Mouse (Mus musculus) intestine, embryonic 16.5 days (tissue): ENCODE measurements at regions not wholly inside any gene's neighbourhood (a gene's known extent, or its start where the extent isn't known, plus 50 kb on each side); places are given as distances from the start of the nearest gene placed in this dataset.
A peak's percentile ranks its signal among the peaks of the same experiment; 100 is the strongest.
"Not testable (repeated sequence)": the region's sequence is repeated elsewhere in the genome, so short reads cannot be mapped to it uniquely, and the experiment has no call there.

ENCODE experiments used
- ATAC-seq: fragments of 200-750 bp; cut with Nextera tagmentation; 2 replicates; pipeline ENCODE4 v1.8.0; 2017; ENCODE audit warnings: moderate TSS enrichment, moderate library complexity
- H3K27ac ChIP-seq: fragments of 300-500 bp; sonication (generic); 2 replicates; pipeline ENCODE4 v1.5.1; 2014; ENCODE audit warnings: mild to moderate bottlenecking, low read length
- H3K27me3 ChIP-seq: fragments of 300-500 bp; sonication (generic); replicated peaks from 2 replicates; pipeline ENCODE4 v1.6.1; 2014; ENCODE audit warnings: low read length, control low read depth, mixed read lengths; ENCODE audit not compliant: control insufficient read depth, insufficient read depth
- H3K36me3 ChIP-seq: fragments of 300-500 bp; sonication (generic); 2 replicates; pipeline ENCODE4 v1.6.1; 2014; ENCODE audit warnings: low read length, control low read depth; ENCODE audit not compliant: control insufficient read depth, insufficient read depth
- H3K4me1 ChIP-seq: fragments of 300-500 bp; sonication (generic); 2 replicates; pipeline ENCODE4 v1.6.1; 2014; ENCODE audit warnings: low read length, control low read depth, mixed read lengths; ENCODE audit not compliant: control insufficient read depth, insufficient read depth
- H3K4me2 ChIP-seq: fragments of 300-500 bp; sonication (generic); 2 replicates; pipeline ENCODE4 v1.6.1; 2014; ENCODE audit warnings: low read depth, low read length, control low read depth
- H3K4me3 ChIP-seq: fragments of 300-500 bp; sonication (generic); 2 replicates; pipeline ENCODE4 v1.5.1; 2014; ENCODE audit warnings: mild to moderate bottlenecking, low read length
- H3K9ac ChIP-seq: fragments of 300-500 bp; sonication (generic); 2 replicates; pipeline ENCODE4 v1.6.1; 2014; ENCODE audit warnings: low read depth, low read length
- H3K9me3 ChIP-seq: fragments of 300-500 bp; sonication (generic); 2 replicates; pipeline ENCODE4 v1.6.1; 2016; ENCODE audit warnings: low read length, control low read depth; ENCODE audit not compliant: control insufficient read depth
- WGBS: fragments of 180-500 bp; shearing (Covaris S2); extraction: QIAGEN DNeasy Blood & Tissue Kit; methylation state at CpG from one replicate; pipeline ENCODE4 v1.1.7; 2014; 5-methylcytosine and 5-hydroxymethylcytosine counted together

- Histone ChIP-seq H3K4me2 (no peak overlapping the region), H3K36me3 (no peaks in the 10 kb centered on the region), H3K4me1 (0 out of 2 replicates have a peak, but pooled peaks cover 3% of the 10 kb centered on the region), H3K9ac (no peak overlapping the region), H3K4me3 (no peak overlapping the region), H3K9me3 (no peaks in the 10 kb centered on the region), H3K27ac (no peak overlapping the region), H3K27me3 (no peaks in the 10 kb centered on the region)
- 12% methylated on average over 7 of the region's 7 CpGs for WGBS
- no peak for ATAC-seq
Measured at GRCm38 (mm10) chr6:103809986-103810341, 299.6 kb downstream of the Chl1 start.

GRCm38 (mm10) chr6:103810342-103811001, 300.1 kb downstream of the Chl1 start:
- Histone ChIP-seq H3K9ac (no peak overlapping the region), H3K27ac (no peak overlapping the region), H3K4me1 (0 out of 2 replicates have a peak, but pooled peaks cover 3% of the 10 kb centered on the region), H3K4me2 (no peak overlapping the region), H3K9me3 (no peaks in the 10 kb centered on the region), H3K4me3 (no peak overlapping the region), H3K36me3 (no peaks in the 10 kb centered on the region), H3K27me3 (no peaks in the 10 kb centered on the region)
- 3% methylated on average over 13 of the region's 13 CpGs for WGBS
- no peak for ATAC-seq

- not testable (repeated sequence) for H3K9ac ChIP-seq, H3K27me3 ChIP-seq, H3K4me3 ChIP-seq, ATAC-seq, H3K9me3 ChIP-seq, H3K4me2 ChIP-seq, H3K36me3 ChIP-seq, H3K4me1 ChIP-seq, H3K27ac ChIP-seq
- WGBS, result 78% methylated on average over 5 of the region's 5 CpGs
Measured at GRCm38 (mm10) chr6:103816396-103816795, 306.0 kb downstream of the Chl1 start.

- no peak overlapping the region for H3K4me3 ChIP-seq
- H3K27me3 ChIP-seq, result no peaks in the 10 kb centered on the region
- H3K9ac ChIP-seq, result no peak overlapping the region
- no peak overlapping the region for H3K27ac ChIP-seq
- no peaks in the 10 kb centered on the region for H3K36me3 ChIP-seq
- H3K4me1 ChIP-seq, result no peaks in the 10 kb centered on the region
- no peak for ATAC-seq
- H3K4me2 ChIP-seq, result no peak overlapping the region
- WGBS, result 72% methylated on average over 2 of the region's 2 CpGs
- no peaks in the 10 kb centered on the region for H3K9me3 ChIP-seq
Measured at GRCm38 (mm10) chr6:103826042-103826441, 315.7 kb downstream of the Chl1 start.

- Histone ChIP-seq H3K4me2 (no peak overlapping the region), H3K36me3 (no peaks in the 10 kb centered on the region), H3K9me3 (no peaks in the 10 kb centered on the region)
Measured at GRCm38 (mm10) chr6:103827623-103828022, 317.2 kb downstream of the Chl1 start.

GRCm38 (mm10) chr6:103828866-103829265, 318.5 kb downstream of the Chl1 start:
- Histone ChIP-seq H3K36me3 (no peaks in the 10 kb centered on the region), H3K4me3 (no peak overlapping the region), H3K27ac (no peak overlapping the region), H3K9me3 (no peaks in the 10 kb centered on the region), H3K27me3 (no peaks in the 10 kb centered on the region), H3K4me2 (no peak overlapping the region), H3K9ac (no peak overlapping the region), H3K4me1 (no peaks in the 10 kb centered on the region)
- WGBS, result 87% methylated on average over 1 of the region's 1 CpGs
- no peak for ATAC-seq

More at GRCm38 (mm10) chr6:103827623-103828022, 317.2 kb downstream of the Chl1 start:
- Histone ChIP-seq H3K27me3 (no peaks in the 10 kb centered on the region), H3K9ac (no peak overlapping the region), H3K4me1 (no peaks in the 10 kb centered on the region), H3K27ac (no peak overlapping the region), H3K4me3 (no peak overlapping the region)
- WGBS, result 89% methylated on average over 3 of the region's 3 CpGs
- ATAC-seq, result no peak

- no peaks in the 10 kb centered on the region for H3K9me3 ChIP-seq
- H3K36me3 ChIP-seq, result no peaks in the 10 kb centered on the region
- no peaks in the 10 kb centered on the region for H3K27me3 ChIP-seq
- no peak overlapping the region for H3K9ac ChIP-seq
- H3K27ac ChIP-seq, result no peak overlapping the region
- ATAC-seq, result no peak
- H3K4me1 ChIP-seq, result no peaks in the 10 kb centered on the region
- WGBS, result 64% methylated on average over 4 of the region's 4 CpGs
- no peak overlapping the region for H3K4me3 ChIP-seq
- H3K4me2 ChIP-seq, result no peak overlapping the region
Measured at GRCm38 (mm10) chr6:103832301-103832700, 321.9 kb downstream of the Chl1 start.

GRCm38 (mm10) chr6:103832808-103833207, 322.4 kb downstream of the Chl1 start:
- H3K4me3 ChIP-seq, result no peak overlapping the region
- H3K4me2 ChIP-seq, result no peak overlapping the region
- no peak overlapping the region for H3K9ac ChIP-seq
- WGBS, result 85% methylated on average over 9 of the region's 9 CpGs
- no peaks in the 10 kb centered on the region for H3K36me3 ChIP-seq
- H3K27me3 ChIP-seq, result no peaks in the 10 kb centered on the region
- ATAC-seq, result no peak
- no peaks in the 10 kb centered on the region for H3K9me3 ChIP-seq
- H3K27ac ChIP-seq, result no peak overlapping the region
- no peaks in the 10 kb centered on the region for H3K4me1 ChIP-seq

- ATAC-seq, result 0 out of 2 replicates have a peak, but pooled peaks have one; percentile 53
Measured at GRCm38 (mm10) chr6:103833501-103834132, 323.2 kb downstream of the Chl1 start.

More at GRCm38 (mm10) chr6:103833501-103834132, 323.2 kb downstream of the Chl1 start:
- H3K36me3 ChIP-seq, result no peaks in the 10 kb centered on the region
- H3K27me3 ChIP-seq, result no peaks in the 10 kb centered on the region
- H3K9ac ChIP-seq, result no peak overlapping the region
- 44% methylated on average over 16 of the region's 16 CpGs for WGBS
- no peak overlapping the region for H3K4me2 ChIP-seq
- H3K9me3 ChIP-seq, result no peaks in the 10 kb centered on the region
- H3K4me1 ChIP-seq, result no peaks in the 10 kb centered on the region
- no peak overlapping the region for H3K27ac ChIP-seq
- H3K4me3 ChIP-seq, result no peak overlapping the region
